Mouse (Mus musculus) hindbrain, embryonic 11.5 days (tissue): ENCODE measurements around the gene Eva1c. TPM values are rescaled to one million over a fixed set of nuclear protein-coding genes. Genes with fewer than 3 reads are reported as not detected.

Source experiments
- ATAC-seq: fragments of 200-750 bp; cut with Nextera tagmentation; 2 replicates; pipeline ENCODE4 v1.8.0; 2017; ENCODE audit warnings: mild to moderate bottlenecking, moderate TSS enrichment, moderate library complexity; ENCODE audit not compliant: low FRiP score
- DNase-seq: peaks from one replicate; pipeline ENCODE4 v3.0.0-alpha.2; 2015; ENCODE audit warnings: low spot score
- H3K27ac ChIP-seq: fragments of 300-500 bp; sonication (generic); 2 replicates; pipeline ENCODE4 v1.5.1; 2014; ENCODE audit warnings: mild to moderate bottlenecking, low read depth, low read length
- H3K27me3 ChIP-seq: fragments of 300-500 bp; sonication (generic); 2 replicates; pipeline ENCODE4 v1.6.1; 2014; ENCODE audit warnings: mild to moderate bottlenecking, low read length, moderate library complexity, mixed read lengths; ENCODE audit not compliant: control insufficient read depth, insufficient read depth
- H3K36me3 ChIP-seq: fragments of 300-500 bp; sonication (generic); 2 replicates; pipeline ENCODE4 v1.6.1; 2014; ENCODE audit warnings: mild to moderate bottlenecking, low read length, moderate library complexity, mixed read lengths; ENCODE audit not compliant: control insufficient read depth, insufficient read depth
- H3K4me1 ChIP-seq: fragments of 300-500 bp; sonication (generic); replicated peaks from 2 replicates; pipeline ENCODE4 v1.6.1; 2014; ENCODE audit warnings: low read length, mixed read lengths; ENCODE audit not compliant: control insufficient read depth, insufficient read depth
- H3K4me2 ChIP-seq: fragments of 300-500 bp; sonication (generic); replicated peaks from 2 replicates; pipeline ENCODE4 v1.6.1; 2014; ENCODE audit warnings: mild to moderate bottlenecking, low read depth, low read length
- H3K4me3 ChIP-seq: fragments of 300-500 bp; sonication (generic); 2 replicates; pipeline ENCODE4 v1.5.1; 2014; ENCODE audit warnings: low read depth, low read length
- H3K9ac ChIP-seq: fragments of 300-500 bp; sonication (generic); 2 replicates; pipeline ENCODE4 v1.6.1; 2014; ENCODE audit warnings: low read depth, low read length
- H3K9me3 ChIP-seq: fragments of 300-500 bp; sonication (generic); 2 replicates; pipeline ENCODE4 v1.6.1; 2016; ENCODE audit warnings: low read length; ENCODE audit not compliant: control insufficient read depth
- WGBS: fragments of 180-500 bp; shearing (Covaris S2); extraction: QIAGEN DNeasy Blood & Tissue Kit; methylation state at CpG from one replicate; pipeline ENCODE4 v1.1.7; 2014; 5-methylcytosine and 5-hydroxymethylcytosine counted together
- polyA plus RNA-seq: library from polyadenylated mRNA; unstranded; fragments of >200 nt; fragmentation: Nextera tagmentation; extraction: Ambion mirVana; gene quantifications from 2 replicates; pipeline ENCODE4 v1.2.1, GENCODE M21; 2014

The Eva1c gene
- 1.3 and 1.9 TPM in 2 replicates for polyA plus RNA-seq

DNA sequence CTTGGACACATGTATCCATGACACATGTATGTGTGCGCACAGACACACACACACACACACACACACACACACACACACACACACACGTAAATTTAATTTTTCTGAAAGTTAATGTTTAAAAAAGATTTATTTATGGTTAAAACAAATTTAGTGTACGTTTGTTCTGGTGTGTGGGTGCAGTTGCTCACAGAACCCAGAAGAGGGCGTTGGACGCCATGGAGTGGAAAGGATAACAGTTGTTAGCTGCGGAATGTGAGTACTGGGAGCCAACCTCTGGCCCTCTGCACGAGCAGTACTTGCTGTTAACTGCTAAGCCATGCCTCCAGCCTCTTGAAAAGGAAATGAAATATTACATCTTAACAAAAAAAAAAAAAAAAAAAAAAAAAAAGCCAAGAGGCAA lies at the start of gene Eva1c:
TSS of gene Eva1c (plus strand) at position 263 of the 400 bp plus-strand sequence.
- no peaks in the 10 kb centered on the region for H3K9me3 ChIP-seq

DNA sequence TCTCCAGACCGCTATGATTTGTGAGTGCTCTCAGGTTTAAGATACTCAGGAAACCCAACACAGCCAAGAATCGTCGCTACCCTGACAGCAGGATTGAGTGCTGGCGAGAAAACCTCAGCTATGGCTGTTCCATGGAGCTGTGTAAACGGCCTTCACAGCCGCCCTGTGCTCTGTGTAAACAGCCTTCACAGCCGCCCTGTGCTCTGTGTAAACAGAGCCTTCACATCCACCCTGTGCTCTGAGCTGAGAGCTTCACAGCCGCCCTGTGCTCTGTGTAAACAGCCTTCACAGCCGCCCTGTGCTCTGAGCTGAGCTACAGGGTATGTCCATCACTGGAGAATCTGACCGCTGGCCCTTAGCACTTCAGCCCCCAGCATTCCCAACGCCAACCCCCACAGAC lies 46.7 kb upstream of the Eva1c start:
- Histone ChIP-seq H3K4me2 (no peak overlapping the region), H3K27me3 (no peaks in the 10 kb centered on the region), H3K4me1 (no peaks in the 10 kb centered on the region), H3K4me3 (no peak overlapping the region), H3K9me3 (no peaks in the 10 kb centered on the region), H3K36me3 (no peaks in the 10 kb centered on the region), H3K9ac (no peak overlapping the region), H3K27ac (no peak overlapping the region)
- 69% methylated on average over 11 of the region's 11 CpGs for WGBS
- peak; percentile 45; the same call in 1 of the 2 replicates for ATAC-seq
- DNase-seq = peak; percentile 14

More for the DNA sequence above, at the start of gene Eva1c:
- DNase-seq = no peak
- ATAC-seq = no peak
- H3K36me3 ChIP-seq = no peaks in the 10 kb centered on the region
- no peak within 1 kb of the TSS for H3K27ac ChIP-seq
- peaks cover 5% of the 10 kb centered on the region; the same call in 1 of the 2 replicates for H3K4me1 ChIP-seq
- H3K27me3 ChIP-seq = peaks cover 18% of the 10 kb centered on the region
- WGBS = 59% methylated on average over 7 of the region's 7 CpGs
- no peak within 1 kb of the TSS for H3K4me3 ChIP-seq
- no peak within 1 kb of the TSS for H3K9ac ChIP-seq
- H3K4me2 ChIP-seq = no peak within 1 kb of the TSS

DNA sequence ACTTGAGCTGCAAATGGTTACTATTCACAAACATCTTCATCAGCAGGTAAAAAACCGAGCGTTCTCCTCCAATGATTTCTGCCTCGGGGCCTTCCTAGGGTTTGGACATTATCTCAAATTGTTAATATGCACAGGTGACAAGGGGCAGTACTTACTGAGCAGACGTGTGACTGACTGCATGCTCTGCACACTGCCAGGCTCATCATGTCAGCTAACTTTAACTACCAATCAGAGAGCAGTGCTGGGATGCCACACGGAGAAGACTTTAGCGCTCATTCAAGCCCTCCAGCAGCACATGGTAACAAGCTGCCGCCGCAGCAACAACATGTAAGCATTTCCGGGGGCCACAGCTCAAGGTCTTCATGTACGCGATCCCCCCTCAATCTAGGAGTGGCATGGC lies 43.2 kb upstream of the Eva1c start:
- no peak overlapping the region for H3K9ac ChIP-seq
- no peak overlapping the region for H3K4me3 ChIP-seq
- 93% methylated on average over 11 of the region's 11 CpGs for WGBS
- H3K4me1 ChIP-seq = no peaks in the 10 kb centered on the region
- DNase-seq = no peak
- no peak for ATAC-seq
- H3K36me3 ChIP-seq = peaks cover 6% of the 10 kb centered on the region; the same call in 1 of the 2 replicates
- no peak overlapping the region for H3K4me2 ChIP-seq
- H3K27ac ChIP-seq = no peak overlapping the region
- no peaks in the 10 kb centered on the region for H3K27me3 ChIP-seq
- H3K9me3 ChIP-seq = no peaks in the 10 kb centered on the region

DNA sequence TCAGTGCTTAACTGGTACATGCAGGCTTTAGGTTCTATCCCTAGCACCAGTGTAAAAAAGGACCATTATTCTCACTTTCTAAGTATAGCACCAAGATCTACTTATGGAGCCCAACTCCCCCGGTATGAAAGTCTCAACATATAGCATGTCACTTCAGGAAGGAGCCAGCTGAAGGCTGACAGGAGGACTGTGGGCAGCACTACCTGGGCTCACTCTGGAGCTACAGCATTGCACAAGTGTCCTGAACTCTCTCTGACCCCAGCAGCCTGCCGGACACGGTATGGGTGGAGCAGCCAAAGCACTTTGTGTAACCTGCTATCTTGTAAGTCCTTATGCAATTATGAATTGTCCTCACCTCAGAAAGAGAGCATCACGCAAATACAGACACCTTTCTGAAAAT lies 41.3 kb upstream of the Eva1c start:
- no peak overlapping the region for H3K9ac ChIP-seq
- H3K9me3 ChIP-seq = no peaks in the 10 kb centered on the region
- WGBS = 96% methylated on average over 4 of the region's 4 CpGs
- H3K4me3 ChIP-seq = no peak overlapping the region
- no peak overlapping the region for H3K4me2 ChIP-seq
- DNase-seq (no peak), ATAC-seq (no peak)
- H3K27me3 ChIP-seq = no peaks in the 10 kb centered on the region
- no peaks in the 10 kb centered on the region for H3K4me1 ChIP-seq
- H3K27ac ChIP-seq = no peak overlapping the region
- peaks cover 9% of the 10 kb centered on the region; the same call in 1 of the 2 replicates for H3K36me3 ChIP-seq

DNA sequence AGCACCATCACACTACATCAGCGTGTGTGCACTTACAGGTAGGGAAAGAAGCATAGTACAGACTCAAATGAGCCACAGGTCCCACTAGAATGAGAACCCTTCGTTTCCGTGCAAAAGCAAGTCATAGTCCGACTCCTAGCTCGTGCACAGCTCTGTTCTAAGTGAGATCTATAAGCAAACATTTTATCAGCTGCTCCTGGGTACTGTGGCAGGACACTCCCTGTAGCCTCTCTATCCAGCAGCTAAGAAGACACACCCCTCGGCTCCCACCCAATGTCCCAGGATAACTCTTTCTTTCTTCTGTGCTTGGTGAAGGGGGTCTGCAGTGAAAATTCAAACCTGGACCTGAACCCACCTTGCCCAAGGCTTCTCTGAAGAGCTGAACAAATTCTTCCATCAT lies 37.9 kb upstream of the Eva1c start:
- H3K4me1 ChIP-seq = no peaks in the 10 kb centered on the region
- peaks cover 9% of the 10 kb centered on the region; the same call in 1 of the 2 replicates for H3K36me3 ChIP-seq
- no peak overlapping the region for H3K27ac ChIP-seq
- H3K4me2 ChIP-seq = no peak overlapping the region
- DNase-seq (no peak), ATAC-seq (no peak)
- no peaks in the 10 kb centered on the region for H3K27me3 ChIP-seq
- H3K4me3 ChIP-seq = no peak overlapping the region
- WGBS = 92% methylated on average over 6 of the region's 6 CpGs
- H3K9me3 ChIP-seq = no peaks in the 10 kb centered on the region
- no peak overlapping the region for H3K9ac ChIP-seq

DNA sequence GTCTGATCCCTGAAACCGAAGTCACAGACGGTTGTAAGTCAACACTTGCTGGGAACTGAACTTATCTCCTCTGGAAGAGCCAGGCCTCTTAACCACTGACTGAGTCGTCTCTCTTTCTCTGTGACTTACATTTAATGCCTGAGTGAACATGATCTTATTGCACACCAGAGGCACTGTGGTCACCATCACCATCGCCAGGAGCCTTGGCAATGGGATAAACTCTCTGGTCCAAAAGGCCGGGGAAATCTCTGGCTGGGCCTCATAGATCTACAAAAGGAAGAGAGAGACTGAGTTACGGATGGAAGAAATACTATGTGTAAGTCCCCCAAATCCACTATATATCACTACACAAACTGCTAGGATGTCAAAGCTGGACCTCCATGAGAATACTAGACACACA lies 35.6 kb upstream of the Eva1c start:
- Histone ChIP-seq H3K4me2 (no peak overlapping the region), H3K27me3 (no peaks in the 10 kb centered on the region), H3K36me3 (peaks cover 7% of the 10 kb centered on the region; the same call in 1 of the 2 replicates), H3K9ac (no peak overlapping the region), H3K4me3 (no peak overlapping the region), H3K4me1 (no peaks in the 10 kb centered on the region), H3K9me3 (no peaks in the 10 kb centered on the region), H3K27ac (no peak overlapping the region)
- DNase-seq (no peak), ATAC-seq (no peak)
- 91% methylated on average over 6 of the region's 6 CpGs for WGBS

DNA sequence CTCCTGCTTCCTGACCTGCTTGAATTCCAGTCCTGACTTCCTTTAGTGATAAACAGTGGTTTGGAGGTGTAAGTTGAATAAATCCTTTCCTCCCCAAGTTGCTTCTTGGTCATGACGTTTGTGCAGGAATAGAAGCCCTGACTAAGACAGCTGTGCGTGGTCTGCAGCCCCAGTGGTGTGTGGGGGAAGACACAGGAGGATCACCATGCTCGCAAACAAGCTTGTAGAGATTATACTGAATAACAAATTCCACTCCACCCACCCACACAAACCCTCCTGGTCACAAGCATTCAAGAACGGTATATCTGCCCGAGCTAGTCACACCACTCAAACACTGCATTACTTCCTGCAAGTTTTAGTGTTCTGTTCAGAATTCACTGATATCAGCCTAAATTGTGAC lies 34.5 kb upstream of the Eva1c start:
- Histone ChIP-seq H3K9me3 (no peaks in the 10 kb centered on the region), H3K27me3 (no peaks in the 10 kb centered on the region), H3K36me3 (0 out of 2 replicates have a peak, but pooled peaks cover 7% of the 10 kb centered on the region), H3K4me3 (no peak overlapping the region), H3K4me1 (no peaks in the 10 kb centered on the region), H3K9ac (no peak overlapping the region), H3K27ac (no peak overlapping the region), H3K4me2 (no peak overlapping the region)
- ATAC-seq = no peak
- WGBS = 87% methylated on average over 5 of the region's 5 CpGs
- DNase-seq = no peak

DNA sequence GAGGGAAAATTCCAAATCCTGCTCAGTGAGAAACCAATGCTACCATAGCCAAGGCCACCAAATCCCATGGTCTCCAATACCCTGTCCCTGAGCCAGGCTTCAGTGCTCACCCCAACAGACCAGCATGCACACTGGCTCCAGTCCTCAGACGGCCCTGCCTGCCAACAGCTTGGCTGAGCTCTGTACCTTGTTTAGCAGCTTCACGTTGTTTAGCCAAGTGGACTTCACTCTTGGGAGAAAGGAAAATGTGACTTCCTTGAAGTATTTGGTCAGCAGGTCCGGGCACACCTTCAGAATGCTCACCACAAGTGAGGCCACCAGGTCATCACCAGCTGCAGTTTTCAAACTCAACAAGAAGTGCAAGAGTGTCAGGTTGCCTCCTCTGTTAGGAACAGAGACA lies 34.0 kb upstream of the Eva1c start:
- no peak overlapping the region for H3K4me2 ChIP-seq
- no peak for DNase-seq
- 79% methylated on average over 3 of the region's 3 CpGs for WGBS
- no peaks in the 10 kb centered on the region for H3K27me3 ChIP-seq
- no peaks in the 10 kb centered on the region for H3K9me3 ChIP-seq
- no peak overlapping the region for H3K9ac ChIP-seq
- no peak overlapping the region for H3K4me3 ChIP-seq
- no peaks in the 10 kb centered on the region for H3K4me1 ChIP-seq
- ATAC-seq = no peak
- no peak overlapping the region for H3K27ac ChIP-seq
- 0 out of 2 replicates have a peak, but pooled peaks cover 9% of the 10 kb centered on the region for H3K36me3 ChIP-seq

DNA sequence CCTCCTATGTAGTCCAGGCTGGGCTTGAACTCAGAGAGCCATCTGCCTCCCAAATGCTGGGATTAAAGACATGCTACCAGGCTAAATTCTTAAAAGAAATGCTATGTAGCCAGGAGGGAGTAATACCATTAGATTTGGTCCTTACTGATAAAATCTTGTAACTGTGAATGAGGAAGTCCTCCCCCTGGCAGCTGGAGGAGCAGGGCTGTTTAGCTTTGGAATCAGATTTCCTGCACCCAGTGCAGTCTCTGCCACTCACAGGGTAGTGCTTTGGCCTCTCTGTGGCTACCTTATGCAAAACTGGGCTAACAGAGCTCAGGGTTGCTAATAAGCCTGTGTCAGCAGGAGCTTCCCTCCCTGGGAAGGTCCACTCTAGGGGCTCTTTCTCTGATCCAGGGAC lies 31.8 kb upstream of the Eva1c start:
- H3K4me2 ChIP-seq = no peak overlapping the region
- H3K36me3 ChIP-seq = peaks cover 7% of the 10 kb centered on the region; the same call in 1 of the 2 replicates
- H3K27me3 ChIP-seq = no peaks in the 10 kb centered on the region
- no peaks in the 10 kb centered on the region for H3K9me3 ChIP-seq
- H3K4me3 ChIP-seq = no peak overlapping the region
- H3K4me1 ChIP-seq = no peaks in the 10 kb centered on the region
- DNase-seq (no peak), ATAC-seq (no peak)
- no peak overlapping the region for H3K9ac ChIP-seq
- no peak overlapping the region for H3K27ac ChIP-seq
